Mouse (Mus musculus) lung, postnatal 25 days (tissue): ENCODE data around the gene Tsacc.
"Not testable (repeated sequence)": the region's sequence is repeated elsewhere in the genome, so short reads cannot be mapped to it uniquely, and the experiment has no call there.

ENCODE experiments used
- DNase-seq: peaks from one replicate; pipeline ENCODE4 v3.0.0; 2022; ENCODE audit warnings: low spot score

Gene Tsacc

DNA sequence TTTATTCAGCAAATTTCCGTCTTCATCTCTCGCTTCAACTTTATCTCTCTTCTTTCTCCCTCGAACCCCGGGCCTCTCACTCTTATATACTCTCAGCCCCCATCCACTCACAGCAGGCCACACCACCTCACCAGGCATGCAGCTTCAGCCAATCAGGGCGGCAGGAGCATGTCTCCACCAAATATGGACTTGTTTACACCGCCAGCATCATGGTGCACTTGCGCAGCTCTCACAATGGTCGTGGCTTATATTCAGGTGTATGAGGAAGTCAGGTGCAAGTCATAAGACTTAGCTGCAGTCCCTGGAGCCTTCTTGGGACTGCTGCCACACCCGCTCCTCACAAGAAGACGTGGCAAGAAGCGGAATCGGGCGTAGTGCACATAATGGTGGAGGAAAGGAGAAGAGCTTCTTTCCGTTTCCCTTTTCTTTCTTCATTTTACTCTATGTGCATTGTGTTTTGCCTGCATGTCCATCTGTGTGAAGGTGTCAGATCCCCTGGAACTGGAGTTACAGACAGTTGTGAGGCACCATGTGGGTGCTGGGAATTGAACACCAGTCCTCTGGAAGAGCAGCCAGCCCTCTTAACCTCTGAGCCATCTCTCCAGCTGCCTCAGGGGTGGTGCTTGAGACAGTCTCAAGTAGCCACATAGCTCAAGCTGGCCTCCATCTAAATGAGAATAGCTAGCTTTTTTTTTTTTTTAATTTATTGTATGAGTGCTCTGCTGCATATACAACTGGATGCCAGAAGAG lies 11.8 kb downstream of the Tsacc start:
- not testable (repeated sequence) for DNase-seq

DNA sequence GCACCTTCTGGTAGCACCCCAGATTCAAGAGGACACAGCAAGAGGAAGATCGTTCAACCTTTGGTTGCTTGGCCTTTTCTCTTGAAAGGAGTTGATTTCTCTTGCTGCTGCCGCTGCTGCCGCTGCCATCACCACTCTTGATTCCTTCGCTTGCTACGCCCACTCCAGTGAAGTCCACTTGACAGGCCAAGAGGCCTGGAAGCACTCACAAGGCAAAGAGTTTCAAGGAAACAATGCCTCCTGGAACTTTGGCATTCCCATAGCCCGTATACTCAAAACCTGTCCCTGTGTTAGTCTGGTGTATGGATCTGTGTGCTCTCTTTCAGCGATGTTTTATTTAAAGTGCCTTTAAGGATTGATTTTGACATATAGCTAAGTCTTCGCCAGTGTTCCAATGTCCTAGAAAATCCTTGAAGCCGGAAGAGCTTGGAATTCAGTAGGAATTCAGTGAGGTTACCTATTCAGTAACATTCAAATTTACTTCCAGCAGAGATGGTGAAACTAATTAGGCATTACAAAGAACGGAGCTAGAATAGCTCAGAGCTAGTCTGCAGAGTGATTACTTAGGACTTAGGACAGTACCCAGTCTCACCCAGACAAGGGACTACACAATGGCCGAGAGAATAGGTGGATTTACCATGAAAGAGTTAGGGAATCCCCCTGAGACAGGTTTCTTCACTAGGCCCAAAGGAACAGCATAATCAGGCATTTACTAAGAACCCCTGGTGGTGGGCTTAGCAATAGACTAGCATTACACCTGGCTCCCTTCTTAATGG lies 15.5 kb downstream of the Tsacc start:
- DNase-seq, result peak; percentile 79

DNA sequence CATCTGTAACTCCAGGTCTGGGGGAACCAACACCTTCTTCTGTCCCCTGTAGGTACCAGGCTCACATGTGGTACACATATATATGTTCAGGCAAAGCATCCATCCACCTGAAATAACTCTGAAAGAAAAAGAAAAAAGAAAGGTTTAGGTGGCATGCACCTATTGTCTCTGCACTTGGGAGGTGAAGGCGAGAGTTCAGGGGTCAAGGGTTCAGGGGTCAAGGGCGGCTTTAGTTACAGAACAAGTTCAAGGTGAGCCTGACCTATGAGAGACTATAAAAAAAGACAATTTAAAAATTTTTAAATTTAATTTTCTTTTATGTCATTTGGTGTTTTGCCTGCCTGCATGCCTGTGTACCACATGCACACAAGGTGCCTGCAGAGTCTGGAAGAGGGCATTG lies 16.8 kb downstream of the Tsacc start:
- DNase-seq, result no peak

DNA sequence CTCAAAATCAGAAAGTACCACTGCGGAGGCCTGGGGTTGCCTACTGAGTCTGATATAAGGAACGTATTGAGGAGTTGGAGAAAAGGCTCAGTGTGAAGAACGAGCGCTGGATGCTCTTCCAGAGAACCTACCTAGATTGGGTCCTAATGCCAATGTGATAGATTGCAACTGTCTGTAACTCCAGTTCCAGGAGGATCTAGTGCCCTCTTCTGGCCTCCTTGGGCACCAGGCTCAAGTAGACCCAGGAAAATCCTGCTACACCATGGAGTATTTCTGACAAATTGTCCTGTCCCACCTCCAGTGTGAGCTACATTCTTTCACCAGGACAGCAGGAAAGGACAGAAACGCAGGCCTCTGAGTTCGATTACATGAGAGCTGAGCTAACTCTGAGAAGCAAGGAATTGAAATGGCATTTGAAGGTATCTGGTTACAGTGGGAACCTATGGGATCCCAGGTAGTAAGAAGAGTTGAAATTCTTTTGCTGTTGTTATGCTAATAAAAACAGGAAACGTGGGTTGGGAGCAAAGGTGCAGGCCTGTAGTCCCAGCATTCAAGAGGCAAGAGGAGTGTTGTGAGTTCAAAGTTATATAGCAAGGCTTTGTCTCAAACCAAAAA lies 20.2 kb downstream of the Tsacc start:
- DNase-seq, result peak; percentile 30

DNA sequence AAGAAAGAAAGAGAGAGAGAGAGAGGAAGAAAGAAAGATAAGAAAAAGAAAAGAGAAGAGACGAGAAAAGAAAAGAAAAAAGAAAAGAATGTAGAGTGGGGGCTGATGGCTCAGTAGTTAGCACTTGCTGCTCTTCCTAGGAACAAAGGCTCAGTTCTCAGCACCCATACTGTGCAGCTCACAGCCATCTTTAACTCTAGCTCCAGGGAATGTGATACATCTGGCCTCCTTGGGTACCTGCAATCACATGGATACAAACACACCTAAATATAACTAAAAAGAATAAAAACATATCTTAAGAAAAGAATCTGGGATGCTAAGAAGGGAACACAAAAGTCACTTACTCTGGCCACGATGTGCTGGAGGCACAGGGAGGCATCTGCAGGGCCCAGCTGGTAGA lies 20.7 kb downstream of the Tsacc start:
- DNase-seq, result no peak

DNA sequence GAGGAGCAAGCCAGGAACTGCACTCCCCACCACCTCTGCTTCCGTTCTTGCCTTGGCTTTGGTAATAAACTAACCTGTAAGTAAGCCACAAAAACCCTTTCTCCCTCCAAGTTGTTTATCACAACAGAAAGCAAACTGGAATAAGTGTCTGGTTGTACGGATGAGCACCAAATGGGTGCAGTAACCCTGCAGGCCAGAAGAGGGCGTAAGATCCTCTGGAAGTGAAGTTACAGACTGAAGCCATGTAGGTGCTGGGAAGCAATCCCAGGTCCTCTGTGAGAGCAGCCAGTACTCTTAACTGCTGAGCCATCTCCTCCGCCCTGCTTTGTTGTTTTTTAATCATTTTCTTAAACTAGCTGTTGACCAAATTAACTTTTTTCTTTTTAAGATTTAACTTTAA lies 22.8 kb downstream of the Tsacc start:
- DNase-seq, result no peak

DNA sequence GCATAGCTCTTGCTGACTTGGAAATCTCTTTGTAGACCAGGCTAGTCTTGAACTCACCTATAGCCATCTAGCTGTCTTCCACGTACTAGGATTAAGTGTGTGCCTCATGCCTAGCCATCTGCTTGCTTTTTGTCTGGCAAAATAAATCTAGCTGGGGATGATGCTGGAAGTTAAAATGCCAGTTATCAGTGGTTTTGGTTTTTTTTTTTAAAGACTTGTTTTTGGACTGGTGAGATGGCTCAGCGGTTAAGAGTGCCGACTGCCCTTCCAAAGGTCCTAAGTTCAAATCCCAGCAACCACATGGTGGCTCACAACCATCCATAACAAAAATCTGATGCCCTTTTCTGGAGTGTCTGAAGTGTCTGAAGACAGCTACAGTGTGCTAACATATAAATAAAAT lies 24.9 kb downstream of the Tsacc start:
- DNase-seq, result no peak

DNA sequence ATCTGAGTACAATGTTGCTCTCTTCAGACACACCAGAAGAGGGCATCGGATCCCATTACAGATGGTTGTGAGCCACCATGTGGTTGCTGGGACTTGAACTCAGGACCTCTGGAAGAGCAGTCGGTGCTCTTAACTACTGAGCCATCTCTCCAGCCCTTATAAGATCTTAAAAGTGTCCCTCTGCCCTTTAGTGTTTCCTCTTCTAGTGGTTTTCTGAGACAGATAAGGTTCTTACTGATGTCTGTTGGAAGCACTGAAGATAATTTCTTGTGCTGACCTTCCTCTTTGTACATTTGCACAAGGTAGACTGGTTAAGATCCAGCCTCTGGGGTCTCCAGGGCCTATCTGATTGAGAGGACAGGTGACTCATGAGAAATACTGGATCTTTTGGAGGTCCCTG lies 25.5 kb downstream of the Tsacc start:
- not testable (repeated sequence) for DNase-seq

DNA sequence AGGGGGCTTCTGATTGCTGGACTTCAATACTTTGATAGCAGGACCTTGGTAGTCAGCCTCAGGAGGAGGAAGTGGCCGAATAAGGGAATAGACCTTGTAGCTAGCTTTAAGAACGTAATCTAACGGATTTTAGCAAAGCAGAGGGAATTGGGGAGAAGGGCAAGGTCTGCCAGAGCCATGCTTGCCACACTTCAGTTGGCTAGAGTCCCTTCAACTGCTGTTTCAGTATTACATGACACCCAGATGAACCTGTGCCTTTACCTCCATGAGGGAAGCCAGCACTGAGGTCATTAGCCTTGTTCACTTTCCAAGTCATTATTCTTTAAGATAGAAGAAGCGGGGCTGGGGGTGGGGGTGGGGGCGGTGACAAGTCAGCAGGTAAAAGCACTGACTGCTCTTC lies 27.8 kb downstream of the Tsacc start:
- no peak for DNase-seq

DNA sequence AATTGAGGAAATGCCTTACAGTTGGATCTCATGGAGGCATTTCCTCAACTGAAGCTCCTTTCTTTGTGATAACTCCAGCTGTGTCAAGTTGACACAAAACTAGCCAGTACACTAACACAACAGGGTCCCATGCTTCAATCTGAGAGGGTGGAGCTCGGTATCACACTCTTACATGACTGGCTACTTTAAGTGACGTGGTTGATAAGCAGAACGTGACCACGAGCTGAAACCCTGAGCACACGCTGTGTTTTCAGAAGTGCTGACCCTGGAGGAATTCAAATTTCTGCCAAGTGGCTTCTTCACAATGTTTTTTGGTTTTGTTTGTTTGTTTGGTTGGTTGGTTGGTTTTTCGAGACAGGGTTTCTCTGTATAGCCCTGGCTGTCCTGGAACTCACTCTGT lies 28.8 kb downstream of the Tsacc start:
- DNase-seq, result not testable (repeated sequence)

DNA sequence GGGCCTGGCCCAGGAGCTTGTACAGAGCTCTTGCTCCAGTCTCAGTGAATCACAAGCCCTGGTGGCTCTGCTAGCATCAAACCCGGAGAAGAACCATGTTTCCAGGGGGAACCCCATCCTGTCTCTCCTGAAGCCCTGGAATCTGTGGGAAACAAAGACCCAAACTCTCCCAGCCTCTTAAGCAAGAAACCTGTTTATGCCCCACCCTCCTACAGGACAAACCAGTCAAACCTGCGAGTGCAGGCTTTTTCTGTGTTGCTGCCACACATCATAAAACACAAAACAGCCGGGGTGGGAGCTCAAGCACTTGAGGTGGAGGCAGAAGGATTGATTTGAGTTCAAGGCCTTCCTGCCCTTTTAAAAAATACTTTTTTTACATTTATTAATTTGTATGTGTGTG lies 34.5 kb downstream of the Tsacc start:
- DNase-seq, result no peak

DNA sequence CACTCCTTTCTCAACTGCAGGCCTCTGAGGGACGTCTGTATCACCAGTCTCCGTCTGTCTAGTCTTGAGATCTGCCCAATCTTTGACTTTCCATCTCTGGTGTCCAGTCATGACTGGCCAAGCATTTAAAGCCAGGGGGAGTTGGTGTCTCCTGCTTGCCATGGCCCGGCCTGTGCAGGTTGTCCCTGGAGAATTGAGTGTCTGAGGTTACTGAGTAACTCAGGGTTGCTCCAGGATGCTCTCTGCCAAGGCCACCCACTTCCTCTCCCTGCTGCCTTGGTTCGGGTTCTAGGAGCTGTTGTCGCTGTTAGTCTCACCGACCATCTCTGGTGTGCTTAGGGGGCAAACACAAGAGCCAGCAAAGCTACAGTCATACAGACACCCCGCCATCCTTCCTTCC lies 40.4 kb downstream of the Tsacc start:
- DNase-seq, result no peak

DNA sequence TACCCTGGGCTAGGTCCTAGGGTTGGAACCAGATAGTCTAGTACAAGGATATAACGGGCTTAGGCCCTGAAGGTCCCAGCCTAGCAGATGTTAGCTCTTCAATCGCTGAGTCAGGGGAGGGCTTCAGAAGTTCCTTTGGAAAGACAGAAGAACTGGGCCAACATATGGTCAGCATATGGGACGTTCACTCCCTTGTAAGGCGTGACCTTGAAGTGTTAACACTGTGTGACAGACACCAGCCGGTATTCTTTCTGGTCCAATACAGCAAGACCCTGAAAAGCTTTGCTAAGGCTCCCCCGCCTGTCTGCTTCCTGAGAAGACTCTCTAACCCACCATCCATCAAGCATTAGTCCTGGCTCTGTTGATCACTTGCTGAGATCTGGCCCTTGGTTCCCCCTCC lies 40.8 kb downstream of the Tsacc start:
- DNase-seq, result no peak

DNA sequence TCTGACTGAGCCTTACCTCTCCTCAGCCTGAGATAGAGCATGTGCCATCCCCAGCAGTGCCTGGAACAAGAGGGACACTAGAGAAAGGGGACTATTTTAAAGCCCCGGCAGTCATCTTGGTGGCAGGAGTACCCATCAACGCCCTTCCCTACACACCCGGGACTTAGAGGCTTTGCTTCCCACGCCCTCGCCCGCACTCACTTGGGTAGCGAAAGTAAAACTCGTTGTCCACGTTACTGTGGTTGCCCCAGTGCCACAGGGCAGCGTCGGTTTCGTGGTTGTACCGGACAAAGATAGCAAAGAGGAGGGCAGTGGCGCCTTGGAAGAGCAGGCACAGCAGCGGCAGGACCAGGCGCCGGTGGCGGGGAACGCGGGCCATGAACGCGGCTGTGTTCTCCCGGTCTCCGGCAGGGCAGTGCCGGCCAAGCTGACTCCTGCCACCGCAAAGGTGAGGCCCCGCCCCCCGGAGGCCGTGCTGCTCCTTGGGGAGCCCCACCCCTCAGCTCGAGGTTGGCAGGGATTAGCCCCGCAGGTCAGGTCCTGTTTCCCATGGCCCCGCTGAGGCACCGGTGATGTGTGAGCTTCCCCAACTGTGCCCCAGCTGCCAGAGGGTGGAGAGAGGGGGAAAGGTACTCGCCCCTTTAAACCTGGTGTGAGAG lies 42.4 kb downstream of the Tsacc start, which contains the start of gene Rhbg:
Gene Rhbg, minus strand, starts transcription at position 442 of the 659 bp plus-strand sequence.
- DNase-seq, result peak; percentile 76

DNA sequence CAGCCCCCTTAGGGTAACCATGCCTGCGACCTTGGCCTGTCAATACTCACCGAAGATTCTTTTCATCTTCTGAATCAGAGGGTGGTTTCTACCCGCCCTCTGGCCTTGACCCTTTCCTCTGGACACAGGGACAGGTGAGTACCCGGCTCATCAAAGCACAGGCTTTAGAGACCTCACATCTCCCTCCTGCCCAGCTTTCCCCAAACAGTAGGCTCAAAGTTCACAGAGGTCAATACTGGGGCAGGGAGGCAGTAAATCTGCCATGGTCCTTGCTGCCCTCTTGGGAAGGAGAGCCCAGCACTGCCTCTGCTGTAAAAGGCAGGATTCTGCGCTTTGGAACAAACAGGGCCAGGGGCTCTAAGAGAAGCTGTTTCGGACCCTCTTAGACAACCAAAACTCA lies 44.1 kb downstream of the Tsacc start:
- DNase-seq, result no peak

DNA sequence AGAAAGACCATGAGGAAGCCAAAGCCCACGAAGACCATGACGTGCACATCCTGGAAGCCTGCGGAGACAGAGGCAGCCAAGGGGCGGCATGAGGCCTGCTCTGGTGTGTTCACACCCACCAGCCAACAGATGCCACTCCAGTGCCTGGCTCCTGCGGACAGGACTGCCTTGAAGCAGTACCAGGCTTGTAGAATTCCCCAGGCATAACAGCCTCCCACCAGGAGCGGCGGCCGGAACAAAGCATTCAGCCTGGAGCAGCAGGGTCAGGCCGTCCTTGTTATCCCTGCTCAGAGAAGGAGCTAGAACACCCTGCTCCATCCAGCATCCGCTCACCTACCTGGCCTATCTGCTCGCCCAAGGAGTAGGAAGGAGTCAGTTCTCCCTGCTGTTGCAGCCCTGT lies 48.4 kb downstream of the Tsacc start:
- no peak for DNase-seq

DNA sequence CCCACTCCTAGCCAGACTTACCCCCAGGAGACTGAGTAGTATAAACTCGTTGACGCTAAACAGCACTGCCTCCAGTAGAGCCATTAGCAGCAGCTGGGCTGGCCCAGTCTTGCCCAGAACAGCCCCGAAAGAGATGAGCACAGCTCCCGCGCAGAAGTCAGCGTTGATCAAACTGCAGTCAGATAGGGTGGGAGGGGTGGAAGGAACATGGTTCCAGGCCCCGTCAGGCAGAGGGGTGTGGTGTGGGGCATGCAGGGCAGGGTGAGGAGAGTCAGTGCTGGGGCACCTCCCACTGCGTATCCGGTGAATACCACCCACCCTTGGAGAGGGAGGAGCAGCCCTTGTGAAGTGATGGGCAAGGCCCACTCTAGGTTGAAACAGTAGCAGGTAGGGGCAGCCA lies 49.1 kb downstream of the Tsacc start:
- no peak for DNase-seq

DNA sequence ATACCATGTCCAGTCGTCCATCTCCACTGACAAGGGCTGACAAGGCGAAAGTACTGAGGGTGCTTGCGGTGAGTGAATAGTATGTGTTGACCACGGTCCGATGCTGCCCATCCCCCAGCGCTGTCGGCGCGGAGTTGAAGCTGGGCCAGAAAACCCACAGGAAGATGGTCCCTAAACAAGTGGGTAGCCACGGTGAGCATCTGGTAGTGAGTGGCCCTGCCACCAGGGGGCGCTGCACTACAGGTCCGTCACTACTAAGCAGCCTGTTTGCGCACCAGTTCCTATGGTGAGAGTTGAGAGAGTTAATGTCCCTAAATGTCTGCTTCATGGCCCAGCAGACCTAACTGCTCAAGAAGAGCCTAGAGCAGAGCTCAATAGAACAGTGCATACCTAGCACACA lies 51.0 kb downstream of the Tsacc start:
- DNase-seq, result peak; percentile 58

DNA sequence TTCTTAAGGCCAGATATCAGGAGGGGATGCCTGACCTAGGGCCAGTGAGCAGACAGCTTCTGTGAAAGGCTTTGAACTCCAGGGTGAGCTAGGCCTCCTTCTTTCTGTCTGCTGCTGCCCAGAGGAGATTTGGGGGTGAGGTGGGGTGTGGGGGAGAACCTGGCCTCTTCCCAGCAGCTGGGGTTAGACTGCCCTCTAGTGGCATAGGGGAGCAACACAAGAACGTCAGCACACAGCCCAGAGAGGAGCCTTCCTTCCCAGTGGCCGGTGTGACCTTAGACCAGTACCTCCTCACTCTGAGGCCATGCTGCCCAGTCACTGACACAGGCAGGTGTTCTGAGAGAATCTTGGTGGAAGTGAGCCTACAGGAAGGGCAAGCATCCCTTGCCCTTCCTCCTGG lies 52.7 kb downstream of the Tsacc start:
- DNase-seq, result peak; percentile 22

DNA sequence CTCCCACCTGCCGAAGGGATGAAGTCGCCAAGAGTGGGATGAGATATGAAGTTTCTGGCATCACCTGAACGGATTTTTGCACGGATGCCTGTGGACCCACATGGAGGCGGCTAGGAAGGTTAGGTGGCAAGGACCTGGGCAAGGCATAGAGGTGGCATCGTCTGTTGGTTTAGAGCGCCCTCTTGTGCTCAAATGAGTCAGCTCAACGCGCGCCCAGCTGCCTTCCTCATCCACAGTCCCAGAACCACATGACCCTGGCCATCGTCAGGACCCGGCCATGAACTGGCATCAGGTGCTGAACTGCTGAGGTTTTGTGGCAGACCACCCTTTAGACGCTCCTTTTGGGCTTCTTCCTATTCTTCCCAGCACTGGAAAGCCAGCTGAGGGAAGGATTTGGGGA lies 54.3 kb downstream of the Tsacc start:
- DNase-seq, result peak; percentile 75

DNA sequence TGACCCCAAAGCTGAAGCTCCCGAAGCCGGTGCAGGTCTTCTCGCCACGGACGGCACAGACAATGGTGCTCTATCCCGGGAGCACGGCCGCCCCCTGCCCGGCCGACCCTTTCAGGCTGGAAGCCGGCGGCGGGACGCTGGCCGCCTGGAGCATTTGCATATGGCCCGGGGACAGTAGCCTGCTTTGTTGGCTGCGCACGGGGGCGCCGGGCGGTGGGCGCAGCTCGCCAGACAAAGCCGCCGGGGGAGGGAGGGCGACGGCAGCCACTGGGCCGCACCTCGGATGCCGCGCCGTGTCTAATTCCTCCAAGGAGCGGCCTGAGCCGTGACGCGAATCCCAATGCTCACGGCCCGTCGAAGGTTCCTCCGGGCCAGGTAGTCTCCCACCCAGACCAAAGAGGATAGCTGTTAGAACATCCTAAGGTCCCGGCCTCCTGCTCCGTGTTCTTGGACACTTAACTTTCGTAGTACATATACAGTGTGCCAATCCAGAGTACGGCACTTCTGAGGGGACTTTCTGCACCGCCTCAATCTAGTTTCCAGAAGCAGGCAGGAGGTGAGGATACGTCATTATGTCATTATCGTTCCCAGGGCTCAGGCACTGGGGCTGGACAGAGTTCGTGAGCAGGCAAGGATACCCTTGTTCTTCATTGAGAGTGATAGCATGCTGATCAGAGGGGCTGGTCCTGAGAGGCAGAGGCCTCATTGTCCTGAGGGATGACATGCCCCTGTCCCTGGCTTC lies 55.6 kb downstream of the Tsacc start:
- DNase-seq, result no peak

DNA sequence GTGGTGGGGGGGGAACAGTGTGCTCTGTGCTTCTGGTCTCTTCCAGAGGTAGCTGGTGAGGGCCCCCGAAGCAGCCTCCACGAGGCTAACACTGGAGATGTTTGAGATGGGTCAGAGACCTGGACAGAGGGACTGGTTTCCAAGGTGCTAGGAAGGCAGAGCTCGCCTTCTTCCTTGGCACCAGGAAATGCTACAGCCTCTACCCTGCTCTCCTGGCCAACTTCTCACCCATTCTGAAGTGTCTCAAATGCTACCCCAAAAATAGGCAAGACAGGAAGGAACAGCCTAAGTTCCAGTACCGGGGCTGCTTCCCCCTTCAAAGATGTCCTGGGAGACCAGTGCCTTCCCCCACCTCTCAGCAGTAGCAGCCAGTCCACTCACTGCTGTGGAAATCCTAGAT lies 57.4 kb downstream of the Tsacc start:
- DNase-seq, result no peak
